Mouse (Mus musculus) MEL (cell line): ENCODE measurements around the gene Prdm1. TPM values are rescaled to one million over a fixed set of nuclear protein-coding genes. Genes with fewer than 3 reads are reported as not detected.

Experiments
- DNase-seq: peaks from one replicate; pipeline ENCODE4 v3.0.0; 2011; ENCODE audit warnings: low read depth, low spot score
- H3K27ac ChIP-seq: 2 replicates; pipeline ENCODE4 v1.5.1; 2012; ENCODE audit warnings: low read depth, mild to moderate bottlenecking, control low read depth, low read length, moderate library complexity; ENCODE audit not compliant: control insufficient read depth
- H3K27me3 ChIP-seq, 2 experiments: fragments of 150-350 bp in 1 of 2; sonication (generic) in 1 of 2; 2 replicates each; pipeline ENCODE4 v1.6.1; 2012; ENCODE audit warnings: low read length in 2 of 2, mild to moderate bottlenecking in 2 of 2, improper control_type of control experiment in 1 of 2, moderate library complexity in 1 of 2; ENCODE audit not compliant: insufficient read depth in 2 of 2, control insufficient read depth in 1 of 2
- H3K36me3 ChIP-seq, 2 experiments: 2 replicates each; pipeline ENCODE4 v1.6.1; 2012 to 2014; ENCODE audit warnings: low read length in 2 of 2, improper control_type of control experiment in 1 of 2, inconsistent platforms in 1 of 2, mild to moderate bottlenecking in 1 of 2; ENCODE audit not compliant: insufficient read depth in 2 of 2, control insufficient read depth in 1 of 2
- H3K4me1 ChIP-seq, 2 experiments: fragments of 150-350 bp in 1 of 2; sonication (generic) in 1 of 2; 2 replicates each; pipeline ENCODE4 v1.6.1; 2012; ENCODE audit warnings: low read length in 2 of 2, improper control_type of control experiment in 1 of 2, mild to moderate bottlenecking in 1 of 2; ENCODE audit not compliant: insufficient read depth in 2 of 2, control insufficient read depth in 1 of 2
- H3K4me3 ChIP-seq, 2 experiments: fragments of 150-350 bp in 1 of 2; sonication (generic) in 1 of 2; 2 replicates each; pipeline ENCODE4 v1.5.1; 2012; ENCODE audit warnings: low read depth in 2 of 2, low read length in 2 of 2, mild to moderate bottlenecking in 2 of 2, moderate library complexity in 2 of 2, control low read depth in 1 of 2, improper control_type of control experiment in 1 of 2; ENCODE audit not compliant: control insufficient read depth in 1 of 2, insufficient read depth in 1 of 2
- H3K79me2 ChIP-seq: 2 replicates; pipeline ENCODE4 v1.6.1; 2012; ENCODE audit warnings: mild to moderate bottlenecking, low read length, moderate library complexity; ENCODE audit not compliant: control insufficient read depth, poor library complexity, insufficient read depth
- H3K9ac ChIP-seq: 2 replicates; pipeline ENCODE4 v1.6.1; 2012; ENCODE audit warnings: low read depth, mild to moderate bottlenecking, control low read depth, low read length, moderate library complexity; ENCODE audit not compliant: control insufficient read depth, poor library complexity, severe bottlenecking
- H3K9me3 ChIP-seq: fragments of 150-350 bp; sonication (generic); replicated peaks from 2 replicates; pipeline ENCODE4 v1.6.1; 2012; ENCODE audit warnings: mild to moderate bottlenecking, low read length, improper control_type of control experiment, moderate library complexity; ENCODE audit not compliant: insufficient read depth
- CHD1 ChIP-seq: IDR thresholded peaks from 2 replicates; pipeline ENCODE4 v1.6.1; 2012; ENCODE audit warnings: low read depth, mild to moderate bottlenecking, inconsistent platforms, low read length, improper control_type of control experiment
- CHD2 ChIP-seq: IDR thresholded peaks from 2 replicates; pipeline ENCODE4 v1.6.1; 2011; ENCODE audit warnings: low read length, improper control_type of control experiment
- E2F4 ChIP-seq: IDR thresholded peaks from 2 replicates; pipeline ENCODE4 v1.6.1; 2011; ENCODE audit warnings: low read depth, low read length, improper control_type of control experiment, borderline replicate concordance
- ELF1 ChIP-seq: IDR thresholded peaks from 2 replicates; pipeline ENCODE4 v1.6.1; 2014; ENCODE audit warnings: low read depth, mild to moderate bottlenecking, inconsistent platforms, low read length, improper control_type of control experiment, moderate library complexity
- KAT2A ChIP-seq: conservative IDR thresholded peaks from 2 replicates; pipeline ENCODE4 v1.6.1; 2012; ENCODE audit warnings: low read depth, low read length, improper control_type of control experiment, inconsistent platforms
- MAFK ChIP-seq: IDR thresholded peaks from 2 replicates; pipeline ENCODE4 v1.6.1; 2011; ENCODE audit warnings: low read depth, mild to moderate bottlenecking, low read length, improper control_type of control experiment, borderline replicate concordance
- MAZ ChIP-seq: IDR thresholded peaks from 2 replicates; pipeline ENCODE4 v1.6.1; 2012; ENCODE audit warnings: low read depth, mild to moderate bottlenecking, inconsistent platforms, low read length, improper control_type of control experiment
- NELFE ChIP-seq: IDR thresholded peaks from 2 replicates; pipeline ENCODE4 v1.6.1; 2011; ENCODE audit warnings: low read depth, low read length, improper control_type of control experiment
- NRF1 ChIP-seq: IDR thresholded peaks from 2 replicates; pipeline ENCODE4 v1.6.1; 2014; ENCODE audit warnings: low read depth, mild to moderate bottlenecking, inconsistent platforms, low read length, improper control_type of control experiment, moderate library complexity; ENCODE audit not compliant: poor library complexity, insufficient read depth, severe bottlenecking
- POLR2A ChIP-seq, 2 experiments: IDR thresholded peaks; 2 replicates each; pipeline ENCODE4 v1.6.1; 2011 to 2012; ENCODE audit warnings: low read length in 2 of 2, mild to moderate bottlenecking in 2 of 2, control low read depth in 1 of 2, improper control_type of control experiment in 1 of 2, low read depth in 1 of 2, moderate library complexity in 1 of 2; ENCODE audit not compliant: control insufficient read depth in 1 of 2, insufficient read depth in 1 of 2, poor library complexity in 1 of 2
- RAD21 ChIP-seq: IDR thresholded peaks from 2 replicates; pipeline ENCODE4 v1.6.1; 2011; ENCODE audit warnings: mild to moderate bottlenecking, low read depth, low read length, improper control_type of control experiment
- RCOR1 ChIP-seq: IDR thresholded peaks from 2 replicates; pipeline ENCODE4 v1.6.1; 2012; ENCODE audit warnings: low read depth, mild to moderate bottlenecking, inconsistent platforms, low read length, improper control_type of control experiment
- TAL1 ChIP-seq: IDR thresholded peaks from 2 replicates; pipeline ENCODE4 v1.6.1; 2012; ENCODE audit warnings: mild to moderate bottlenecking, inconsistent platforms, low read length, moderate library complexity, mixed read lengths
- TBP ChIP-seq: IDR thresholded peaks from 2 replicates; pipeline ENCODE4 v1.8.0; 2011; ENCODE audit warnings: low read depth, low read length, improper control_type of control experiment
- TCF12 ChIP-seq: IDR thresholded peaks from 2 replicates; pipeline ENCODE4 v1.6.1; 2014; ENCODE audit warnings: low read depth, mild to moderate bottlenecking, inconsistent platforms, low read length, improper control_type of control experiment, moderate library complexity
- ZMIZ1 ChIP-seq: IDR thresholded peaks from 2 replicates; pipeline ENCODE4 v1.6.1; 2012; ENCODE audit warnings: low read depth, mild to moderate bottlenecking, inconsistent platforms, low read length, improper control_type of control experiment, moderate library complexity
- polyA plus RNA-seq, 2 experiments: library from polyadenylated mRNA; stranded (reverse) in 1 of 2; unstranded in 1 of 2; fragments of >175 nt in 1 of 2; fragments of >200 nt in 1 of 2; gene quantifications; 2 replicates each; pipeline versions ENCODE4 v1.2.1 to v1.2.4; 2012; ENCODE audit warnings: low replicate concordance in 2 of 2, low read depth in 1 of 2; ENCODE audit not compliant: insufficient read length in 2 of 2, insufficient read depth in 1 of 2, missing spikeins in 1 of 2
- total RNA-seq: library from RNA; depleted of rRNA; stranded (reverse); fragments of 300-350 nt; gene quantifications from 2 replicates; pipeline ENCODE4 v1.2.3, GENCODE M21; 2012

The Prdm1 gene
- total and polyA plus RNA-seq, 3 experiments, result 0.14 TPM; not detected in 2

DNA sequence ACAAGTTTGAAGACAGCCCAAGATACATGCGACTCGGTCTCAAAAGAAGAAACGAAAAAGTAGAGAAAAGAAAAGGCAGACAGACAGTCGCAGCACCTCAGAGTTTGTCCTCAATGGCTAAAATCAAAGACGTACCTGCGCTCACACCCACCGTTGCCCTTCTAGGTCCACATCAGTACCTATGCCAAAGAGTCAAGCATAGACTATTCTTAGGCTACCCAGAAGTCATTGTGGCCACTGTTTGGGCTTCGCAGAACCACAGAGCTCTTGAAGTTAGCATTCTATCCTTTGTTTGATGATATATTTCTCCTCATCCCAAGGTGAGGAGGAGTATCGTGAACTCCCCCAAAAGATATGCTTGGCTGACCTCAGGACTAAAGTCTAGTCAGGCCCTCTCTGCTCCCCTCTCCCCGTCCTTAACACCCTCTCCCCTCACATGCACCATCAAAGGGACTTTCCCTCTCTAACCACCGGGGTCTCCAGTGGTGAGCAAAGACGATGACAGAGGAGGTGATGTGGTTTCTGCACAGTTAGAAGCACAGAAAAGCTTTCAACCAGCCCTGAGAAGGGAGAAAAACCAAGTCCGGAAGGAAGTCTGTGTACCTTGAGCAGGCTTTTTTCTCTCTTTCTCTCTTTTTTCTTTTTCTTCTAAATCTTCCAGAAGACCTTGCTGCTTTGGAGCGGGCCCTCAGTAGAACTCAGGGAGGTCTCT lies 99.0 kb downstream of the Prdm1 start:
- Histone ChIP-seq H3K9ac (no peak overlapping the region), H3K4me1 (peaks cover 0 to 3% of the 10 kb centered on the region in 2 experiments; a peak in 2 of 4 replicates)

DNA sequence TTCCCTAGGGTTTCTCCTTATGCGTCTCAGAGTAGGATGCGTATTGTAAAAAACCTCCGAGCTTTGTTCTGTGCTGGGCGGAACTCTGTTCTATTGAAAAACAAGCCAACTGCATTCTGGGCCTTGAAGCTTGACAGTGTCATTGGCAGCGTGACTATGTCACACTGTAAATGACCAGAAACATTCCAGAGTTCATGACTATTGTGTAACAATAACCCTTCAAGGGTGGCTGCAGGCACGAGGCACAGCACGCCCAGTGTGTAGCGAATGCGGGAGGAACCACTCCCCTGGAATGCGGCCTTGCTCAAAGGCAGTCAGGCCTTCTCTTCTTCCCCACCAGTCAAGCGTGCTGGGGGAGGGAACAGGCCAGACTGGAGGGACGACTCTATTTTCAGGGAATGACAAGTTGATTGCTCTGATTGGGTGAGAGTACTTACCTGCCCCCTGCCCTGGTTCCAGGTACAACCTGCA lies 100.4 kb downstream of the Prdm1 start:
- DNase-seq, result no peak
- H3K9me3 ChIP-seq, result no peaks in the 10 kb centered on the region
- H3K27me3 ChIP-seq, result no peaks in the 10 kb centered on the region
- no peaks in the 10 kb centered on the region for H3K4me1 ChIP-seq
- H3K4me3 ChIP-seq, result no peak overlapping the region
- no peak overlapping the region for H3K27ac ChIP-seq
- no peak for TF ChIP-seq POLR2A (IDR thresholded peaks at IDR 0.05; ENCODE audit: control insufficient read depth in 1 of 2, insufficient read depth in 1 of 2, low read depth in 1 of 2, low read length in 2 of 2, poor library complexity in 1 of 2)
- TF ChIP-seq E2F4, result no peak
- TF ChIP-seq NRF1, result no peak
- TF ChIP-seq CHD1, result no peak
- H3K9ac ChIP-seq, result no peak overlapping the region
- H3K79me2 ChIP-seq, result no peaks in the 10 kb centered on the region
- no peaks in the 10 kb centered on the region for H3K36me3 ChIP-seq

More for the DNA sequence above, 99.0 kb downstream of the Prdm1 start:
- H3K27ac ChIP-seq, result no peak overlapping the region
- no peaks in the 10 kb centered on the region for H3K9me3 ChIP-seq
- no peak for DNase-seq
- H3K4me3 ChIP-seq, result no peak overlapping the region
- H3K36me3 ChIP-seq, result peaks cover 0 to 4% of the 10 kb centered on the region in 2 experiments; a peak in 1 of 4 replicates
- TF ChIP-seq MAZ (no peak), TBP (no peak), CHD1 (no peak), RAD21 (no peak), MAFK (no peak), TAL1 (no peak), ZMIZ1 (no peak), NRF1 (no peak)
- no peaks in the 10 kb centered on the region for H3K79me2 ChIP-seq
- no peaks in the 10 kb centered on the region for H3K27me3 ChIP-seq

DNA sequence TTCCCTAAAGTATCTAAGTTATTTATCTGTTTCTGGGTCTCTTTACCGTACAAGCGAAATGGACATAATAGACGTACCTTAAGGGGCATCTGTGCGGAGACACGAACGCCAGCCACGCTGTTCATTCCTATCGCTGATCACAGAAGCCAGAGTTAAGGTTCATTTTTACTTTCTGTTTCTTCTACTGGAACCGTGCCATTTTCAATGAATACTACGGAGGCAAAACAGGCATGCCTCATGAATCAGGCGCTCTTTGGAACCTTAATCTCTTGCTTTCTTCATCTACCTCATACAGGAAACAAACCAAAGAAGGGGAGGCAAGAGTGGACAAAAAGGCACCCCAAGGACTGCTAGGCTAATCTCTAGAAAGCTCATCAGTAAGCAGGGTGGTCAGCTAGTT lies 100.9 kb downstream of the Prdm1 start:
- Histone ChIP-seq H3K27ac (no peak overlapping the region), H3K79me2 (no peaks in the 10 kb centered on the region), H3K4me1 (no peaks in the 10 kb centered on the region), H3K9me3 (no peaks in the 10 kb centered on the region), H3K9ac (no peak overlapping the region), H3K27me3 (no peaks in the 10 kb centered on the region), H3K36me3 (no peaks in the 10 kb centered on the region), H3K4me3 (no peak overlapping the region)
- no peak for TF ChIP-seq TCF12
- no peak for TF ChIP-seq E2F4
- no peak for TF ChIP-seq ELF1
- TF ChIP-seq KAT2A, result no peak
- no peak for TF ChIP-seq NELFE
- TF ChIP-seq CHD2, result no peak
- no peak for TF ChIP-seq MAFK
- no peak for TF ChIP-seq NRF1
- no peak for TF ChIP-seq RCOR1
- DNase-seq, result no peak
